Mouse (Mus musculus) layer of hippocampus, adult 9-10 months (tissue): ENCODE results near the gene Cir1.
A peak's percentile ranks its signal among the peaks of the same experiment; 100 is the strongest.

Experiments used
- DNase-seq: peaks from one replicate; pipeline ENCODE4 v3.0.0; 2022; ENCODE audit warnings: low spot score

The Cir1 gene

DNA sequence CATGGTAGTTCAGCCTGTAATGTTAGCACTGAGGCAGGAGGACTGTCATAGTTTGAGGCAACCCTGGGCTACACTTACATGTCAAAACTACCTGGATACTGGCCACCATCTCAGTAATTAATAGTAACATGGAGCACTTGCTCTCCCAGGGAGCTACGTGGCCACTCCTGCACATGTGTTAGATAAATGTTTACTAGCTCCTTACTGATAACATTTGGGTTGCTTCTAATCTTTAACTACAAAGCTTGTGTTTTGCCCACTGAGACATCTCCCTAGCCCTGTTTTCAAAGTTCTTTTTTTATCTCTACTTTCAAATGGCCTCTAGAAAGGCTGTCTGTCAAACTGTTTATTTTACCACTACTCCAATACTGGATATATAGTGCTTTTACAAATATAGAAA lies 10.5 kb downstream of the Cir1 start:
- no peak for DNase-seq

- DNase-seq: no peak
Measured at GRCm38 (mm10) chr2:73298841-73299240, 13.7 kb downstream of the Cir1 start.

GRCm38 (mm10) chr2:73298154-73298553 lies 14.3 kb downstream of the Cir1 start:
- no peak for DNase-seq

- no peak for DNase-seq
Measured at GRCm38 (mm10) chr2:73295023-73295422, 17.5 kb downstream of the Cir1 start.

- no peak for DNase-seq
Measured at GRCm38 (mm10) chr2:73291130-73291529, 21.4 kb downstream of the Cir1 start.

GRCm38 (mm10) chr2:73285630-73286029 lies 26.9 kb downstream of the Cir1 start:
- DNase-seq: no peak

- no peak for DNase-seq
Measured at GRCm38 (mm10) chr2:73281707-73282106, 30.8 kb downstream of the Cir1 start.

DNA sequence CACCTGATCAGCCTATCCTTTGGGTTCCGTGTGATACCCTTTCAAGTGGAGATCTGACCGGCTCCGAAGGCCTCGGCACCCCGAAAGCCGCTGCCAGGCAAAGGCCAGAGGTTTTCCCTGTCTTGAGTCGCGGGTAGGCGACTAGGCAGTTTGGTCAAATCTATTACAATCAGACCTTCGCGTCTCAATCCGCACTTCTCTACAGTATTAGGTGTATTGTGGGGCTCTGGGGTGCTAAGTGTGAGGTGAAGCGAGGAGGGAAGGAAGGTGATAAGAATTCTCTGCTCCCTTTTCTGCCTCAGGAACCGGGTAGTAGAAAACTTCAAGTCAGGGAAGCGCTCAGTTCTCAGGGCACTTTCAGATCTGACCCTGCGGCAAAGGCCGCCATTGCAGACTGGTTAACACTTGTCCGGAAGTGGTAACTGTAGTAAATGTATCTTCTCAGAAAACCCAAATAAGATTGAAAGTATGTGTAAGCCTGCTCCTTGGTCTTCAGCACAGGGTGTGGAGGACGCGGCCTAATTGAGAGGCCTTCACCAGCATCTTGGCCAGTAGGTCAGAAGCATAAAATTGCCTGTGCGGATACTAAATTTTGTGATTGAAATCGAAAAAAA lies 31.3 kb downstream of the Cir1 start:
- DNase-seq: no peak

- DNase-seq: no peak
Measured at GRCm38 (mm10) chr2:73280356-73281047, 32.0 kb downstream of the Cir1 start.

- DNase-seq: no peak
Measured at GRCm38 (mm10) chr2:73279271-73280038, 33.0 kb downstream of the Cir1 start.

DNA sequence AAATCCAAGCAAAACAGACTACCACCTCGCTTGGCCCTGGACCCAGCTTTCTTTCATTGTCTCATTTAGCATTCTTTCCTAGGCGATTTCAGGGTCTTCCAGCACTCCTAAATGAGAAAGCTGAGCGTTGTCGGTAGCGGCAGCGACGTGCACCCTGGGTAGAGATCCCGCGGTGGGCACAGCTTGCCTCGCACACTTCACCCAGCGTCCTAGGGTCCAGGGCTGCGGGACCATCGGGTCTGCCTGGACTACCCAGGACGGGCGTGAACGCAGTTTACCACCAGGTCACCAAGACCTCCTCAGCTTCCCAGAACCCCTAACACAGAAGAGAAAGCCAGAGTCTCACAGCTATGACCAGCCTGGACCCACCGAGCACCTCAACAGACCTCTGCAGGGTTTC lies 33.6 kb downstream of the Cir1 start:
- DNase-seq: no peak

- peak; percentile 68 for DNase-seq
Measured at GRCm38 (mm10) chr2:73278131-73278854, 34.2 kb downstream of the Cir1 start.

- no peak for DNase-seq
Measured at GRCm38 (mm10) chr2:73277709-73278075, 34.8 kb downstream of the Cir1 start.

GRCm38 (mm10) chr2:73277021-73277708 lies 35.3 kb downstream of the Cir1 start:
- DNase-seq: no peak

DNA sequence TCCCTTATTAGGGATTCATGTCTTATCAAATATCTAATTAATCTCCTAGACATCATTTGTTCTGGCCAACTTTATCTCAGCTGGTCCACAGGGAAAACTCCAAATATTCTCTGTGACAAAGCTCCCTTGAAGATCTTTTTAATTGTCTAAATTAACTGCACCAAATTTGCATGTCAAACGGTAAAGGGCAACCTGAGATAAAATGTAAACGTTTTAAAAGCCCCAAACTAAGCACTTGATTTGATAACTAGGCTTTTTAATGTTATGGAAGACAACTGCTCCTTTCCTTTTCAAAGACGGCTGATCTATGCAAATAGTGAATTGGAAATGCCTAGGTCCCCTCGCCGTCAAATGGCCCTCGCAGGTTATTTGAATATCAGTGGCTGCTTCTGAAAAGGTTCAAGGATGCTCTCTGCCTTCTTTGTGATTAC lies 36.3 kb downstream of the Cir1 start:
- no peak for DNase-seq

DNA sequence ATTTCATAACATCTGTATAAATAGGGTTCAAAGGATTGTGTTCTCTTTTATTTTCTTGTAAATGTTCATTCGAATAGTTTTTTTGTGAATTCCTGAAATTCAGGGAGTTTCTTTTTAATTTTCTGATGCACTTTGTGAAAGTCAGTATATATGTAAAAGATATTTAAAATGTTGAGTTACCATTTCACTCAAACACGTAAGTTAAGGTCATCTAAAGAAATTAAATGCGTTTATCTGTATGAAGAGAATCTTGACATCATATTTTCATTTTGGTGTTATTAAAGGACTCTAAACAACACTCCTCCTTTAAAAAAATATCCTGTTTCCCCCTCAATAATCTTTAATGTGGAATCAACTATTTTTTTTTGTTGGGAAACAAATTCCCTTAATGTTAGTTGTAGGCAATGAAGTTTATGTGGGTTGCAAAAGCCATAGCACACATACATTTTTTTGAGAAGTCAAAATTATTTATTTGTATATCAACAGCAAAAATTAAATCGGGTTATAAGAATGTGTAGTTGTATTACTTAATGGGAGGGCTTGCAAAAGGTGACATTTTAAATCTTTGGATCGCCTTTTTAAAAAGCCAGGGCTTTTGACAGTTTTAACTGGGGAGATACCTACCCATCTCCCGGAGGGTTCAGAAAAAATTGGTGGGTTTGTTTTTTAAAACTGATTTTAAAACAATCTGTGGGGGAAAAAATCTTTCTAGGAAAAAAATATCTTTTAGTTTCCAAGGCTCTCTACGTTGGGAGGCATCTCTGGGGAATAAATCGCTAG lies 37.0 kb downstream of the Cir1 start:
- DNase-seq: no peak

DNA sequence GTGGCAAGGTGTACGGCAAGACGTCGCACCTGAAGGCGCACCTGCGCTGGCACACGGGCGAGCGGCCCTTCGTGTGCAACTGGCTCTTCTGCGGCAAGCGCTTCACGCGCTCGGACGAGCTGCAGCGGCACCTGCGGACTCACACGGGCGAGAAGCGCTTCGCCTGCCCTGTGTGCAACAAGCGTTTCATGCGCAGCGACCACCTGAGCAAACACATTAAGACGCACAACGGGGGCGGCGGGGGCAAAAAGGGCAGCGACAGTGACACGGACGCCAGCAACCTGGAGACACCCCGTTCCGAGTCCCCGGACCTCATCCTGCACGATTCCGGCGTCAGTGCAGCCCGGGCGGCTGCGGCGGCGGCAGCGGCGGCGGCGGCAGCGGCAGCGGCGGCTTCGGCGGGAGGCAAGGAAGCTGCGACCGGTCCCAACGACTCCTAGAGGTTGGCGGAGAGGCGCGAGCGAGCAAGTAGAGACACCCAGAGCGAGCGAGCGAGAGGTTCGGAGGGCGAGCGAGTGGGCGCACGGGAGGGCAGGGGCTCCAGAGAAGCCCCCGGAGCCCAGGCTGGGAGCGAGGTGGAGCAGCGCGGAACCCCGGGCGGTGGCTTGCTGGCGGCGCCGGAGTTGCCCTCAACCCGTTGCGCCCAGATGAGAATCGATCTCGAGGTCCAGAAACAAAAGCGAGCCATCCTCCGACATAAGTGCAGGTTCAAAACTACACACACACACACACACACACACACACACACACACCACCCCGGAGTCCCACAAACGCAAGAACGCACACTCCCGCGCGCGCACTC lies 38.2 kb downstream of the Cir1 start:
- DNase-seq: no peak

DNA sequence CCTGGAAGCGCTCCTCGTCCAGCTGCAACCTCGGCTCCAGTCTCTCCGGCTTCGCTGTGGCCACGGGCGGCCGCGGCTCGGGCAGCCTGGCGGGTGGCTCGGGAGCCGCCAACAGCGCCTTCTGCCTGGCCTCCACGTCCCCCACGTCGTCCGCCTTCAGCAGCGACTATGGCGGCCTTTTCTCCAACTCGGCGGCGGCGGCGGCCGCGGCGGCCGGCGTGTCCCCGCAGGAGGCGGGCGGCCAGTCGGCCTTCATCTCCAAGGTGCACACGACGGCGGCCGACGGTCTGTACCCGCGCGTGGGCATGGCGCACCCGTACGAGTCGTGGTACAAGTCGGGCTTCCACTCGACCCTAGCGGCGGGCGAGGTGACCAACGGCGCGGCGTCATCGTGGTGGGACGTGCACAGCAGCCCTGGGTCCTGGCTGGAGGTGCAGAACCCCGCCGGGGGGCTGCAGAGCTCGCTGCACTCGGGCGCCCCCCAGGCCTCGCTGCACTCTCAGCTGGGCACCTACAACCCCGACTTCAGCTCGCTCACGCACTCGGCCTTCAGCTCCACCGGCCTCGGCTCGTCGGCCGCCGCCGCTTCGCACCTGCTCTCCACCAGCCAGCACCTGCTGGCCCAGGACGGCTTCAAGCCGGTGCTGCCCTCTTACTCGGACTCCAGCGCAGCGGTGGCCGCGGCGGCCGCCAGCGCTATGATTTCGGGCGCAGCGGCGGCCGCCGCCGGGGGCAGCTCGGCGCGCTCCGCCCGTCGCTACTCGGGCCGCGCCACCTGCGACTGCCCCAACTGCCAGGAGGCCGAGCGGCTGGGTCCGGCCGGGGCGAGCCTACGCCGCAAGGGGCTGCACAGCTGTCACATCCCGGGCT lies 39.0 kb downstream of the Cir1 start:
- DNase-seq: no peak
